Mouse (Mus musculus) megakaryocyte, embryonic 14.5 days (primary cell): ENCODE measurements around the gene Sbf2. TPM values are rescaled to one million over a fixed set of nuclear protein-coding genes. Genes with fewer than 3 reads are reported as not detected.

ENCODE experiments used
- H3K27me3 ChIP-seq: replicated peaks from 2 replicates; pipeline ENCODE3; 2012; ENCODE audit warnings: inconsistent platforms
- H3K36me3 ChIP-seq: replicated peaks from 2 replicates; pipeline ENCODE3; 2012; ENCODE audit warnings: low read length, inconsistent platforms, mixed read lengths
- H3K4me1 ChIP-seq: 2 replicates; pipeline ENCODE4 v1.6.1; 2012; ENCODE audit warnings: inconsistent platforms
- H3K4me3 ChIP-seq: replicated peaks from 2 replicates; pipeline ENCODE3; 2012; ENCODE audit warnings: moderate library complexity, mild to moderate bottlenecking, inconsistent platforms
- H3K9me3 ChIP-seq: 2 replicates; pipeline ENCODE4 v1.6.1; 2012; ENCODE audit warnings: inconsistent platforms
- FLI1 ChIP-seq: IDR thresholded peaks from 2 replicates; pipeline ENCODE4 v1.6.1; 2012; ENCODE audit warnings: low read length, inconsistent platforms, mixed read lengths
- GATA1 ChIP-seq: IDR thresholded peaks from 3 replicates; pipeline ENCODE4 v1.6.1; 2012; ENCODE audit warnings: mixed read lengths, low read length, inconsistent platforms, borderline replicate concordance
- polyA plus RNA-seq: library from polyadenylated mRNA; stranded (reverse); fragments of >175 nt; gene quantifications from 2 replicates; pipeline ENCODE4 v1.2.3, GENCODE M21; 2012; ENCODE audit warnings: low replicate concordance; ENCODE audit not compliant: insufficient read depth

The Sbf2 gene
- polyA plus RNA-seq, 1 experiment, result 0.55 TPM

GRCm38 (mm10) chr7:110298739-110299410 lies 315.8 kb downstream of the Sbf2 start:
- no peak overlapping the region for H3K4me3 ChIP-seq
- peaks cover 12% of the 10 kb centered on the region for H3K9me3 ChIP-seq
- TF ChIP-seq FLI1, result no peak
- peaks cover 11% of the 10 kb centered on the region for H3K4me1 ChIP-seq
- H3K27me3 ChIP-seq, result peaks cover 85% of the 10 kb centered on the region
- H3K36me3 ChIP-seq, result no peaks in the 10 kb centered on the region

- TF ChIP-seq GATA1 (no peak), FLI1 (no peak)
Observed at GRCm38 (mm10) chr7:110298090-110298489, 316.6 kb downstream of the Sbf2 start.

GRCm38 (mm10) chr7:110297611-110298010 lies 317.1 kb downstream of the Sbf2 start:
- Histone ChIP-seq H3K9me3 (peaks cover 19% of the 10 kb centered on the region), H3K4me1 (peaks cover 11% of the 10 kb centered on the region), H3K27me3 (peaks cover 79% of the 10 kb centered on the region), H3K4me3 (no peak overlapping the region), H3K36me3 (no peaks in the 10 kb centered on the region)
- TF ChIP-seq FLI1, result no peak
- TF ChIP-seq GATA1, result no peak

More at GRCm38 (mm10) chr7:110298090-110298489, 316.6 kb downstream of the Sbf2 start:
- H3K36me3 ChIP-seq, result no peaks in the 10 kb centered on the region
- no peak overlapping the region for H3K4me3 ChIP-seq
- peaks cover 79% of the 10 kb centered on the region for H3K27me3 ChIP-seq
- peaks cover 14% of the 10 kb centered on the region for H3K9me3 ChIP-seq
- peaks cover 11% of the 10 kb centered on the region for H3K4me1 ChIP-seq

GRCm38 (mm10) chr7:110296889-110297603 lies 317.7 kb downstream of the Sbf2 start:
- Histone ChIP-seq H3K4me1 (peaks cover 11% of the 10 kb centered on the region), H3K27me3 (peaks cover 81% of the 10 kb centered on the region), H3K4me3 (no peak overlapping the region), H3K36me3 (no peaks in the 10 kb centered on the region), H3K9me3 (peaks cover 25% of the 10 kb centered on the region)
- TF ChIP-seq GATA1 (no peak), FLI1 (no peak)

GRCm38 (mm10) chr7:110289647-110290046 lies 325.1 kb downstream of the Sbf2 start:
- TF ChIP-seq FLI1 (no peak), GATA1 (no peak)
- peaks cover 13% of the 10 kb centered on the region for H3K36me3 ChIP-seq
- peaks cover 25% of the 10 kb centered on the region for H3K9me3 ChIP-seq
- no peak overlapping the region for H3K4me3 ChIP-seq
- peaks cover 55% of the 10 kb centered on the region for H3K27me3 ChIP-seq
- H3K4me1 ChIP-seq, result peaks cover 43% of the 10 kb centered on the region

- peaks cover 48% of the 10 kb centered on the region for H3K4me1 ChIP-seq
- peaks cover 21% of the 10 kb centered on the region for H3K9me3 ChIP-seq
- H3K36me3 ChIP-seq, result peaks cover 15% of the 10 kb centered on the region
- peaks cover 51% of the 10 kb centered on the region for H3K27me3 ChIP-seq
- TF ChIP-seq GATA1 (no peak), FLI1 (no peak)
- H3K4me3 ChIP-seq, result no peak overlapping the region
Observed at GRCm38 (mm10) chr7:110288731-110289191, 326.0 kb downstream of the Sbf2 start.

DNA sequence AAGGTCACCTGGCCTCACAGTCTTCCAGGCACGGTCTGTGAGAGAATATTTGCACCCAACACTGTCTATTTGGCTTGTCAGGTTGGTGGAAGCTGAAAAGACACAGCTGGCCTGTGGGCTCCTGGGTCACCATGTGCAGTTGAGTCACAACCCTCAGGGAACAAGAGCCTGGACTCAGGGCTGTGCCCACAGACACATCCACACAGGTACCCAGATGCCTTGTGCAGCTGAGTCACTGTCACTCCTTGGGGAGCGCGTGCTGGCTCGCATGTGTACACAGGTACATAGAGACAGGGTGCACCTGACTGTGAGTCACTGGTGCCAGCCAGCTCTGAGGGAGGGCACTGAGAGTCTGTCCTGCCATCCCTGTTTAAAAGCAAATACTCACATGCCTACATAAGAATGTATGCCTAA lies 326.5 kb downstream of the Sbf2 start:
- peaks cover 50% of the 10 kb centered on the region for H3K27me3 ChIP-seq
- H3K4me1 ChIP-seq, result peaks cover 53% of the 10 kb centered on the region
- TF ChIP-seq FLI1, result no peak
- no peak for TF ChIP-seq GATA1
- H3K9me3 ChIP-seq, result peaks cover 20% of the 10 kb centered on the region
- peaks cover 15% of the 10 kb centered on the region for H3K36me3 ChIP-seq
- peak overlapping the region; percentile 38 for H3K4me3 ChIP-seq

DNA sequence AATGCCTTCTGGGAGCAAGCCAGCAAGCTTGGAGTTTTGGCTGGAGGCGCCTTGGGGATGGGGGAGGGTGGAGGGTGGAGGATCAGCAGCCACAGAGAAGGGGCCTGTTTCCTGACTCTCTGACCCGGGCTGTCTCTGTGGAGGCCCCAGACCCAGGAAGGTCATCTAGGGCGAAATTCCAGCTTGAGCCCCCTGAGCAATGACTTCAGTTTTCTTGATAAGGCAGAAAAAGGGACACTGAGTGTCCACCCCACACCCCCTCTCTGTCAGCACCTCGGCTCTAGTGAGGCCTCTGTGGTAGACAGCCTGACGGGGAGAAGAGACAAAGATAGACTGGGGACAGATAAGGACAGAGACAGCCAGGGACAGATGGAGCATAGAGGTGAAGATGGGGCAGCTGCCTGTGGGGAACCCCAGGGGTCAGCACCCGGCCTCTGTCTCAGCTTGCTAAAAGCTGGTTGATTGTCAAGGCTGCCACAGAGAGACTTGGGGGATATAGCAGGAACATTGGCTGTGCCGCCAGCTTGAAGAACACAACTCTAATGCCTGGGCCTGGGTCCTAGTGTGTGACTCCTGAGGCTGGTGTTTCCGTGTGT lies 327.1 kb downstream of the Sbf2 start:
- Histone ChIP-seq H3K9me3 (peaks cover 14% of the 10 kb centered on the region), H3K27me3 (peaks cover 45% of the 10 kb centered on the region), H3K4me3 (no peak overlapping the region), H3K36me3 (peaks cover 20% of the 10 kb centered on the region), H3K4me1 (peaks cover 58% of the 10 kb centered on the region)
- no peak for TF ChIP-seq GATA1
- TF ChIP-seq FLI1, result no peak

GRCm38 (mm10) chr7:110286838-110287475 lies 327.8 kb downstream of the Sbf2 start:
- peaks cover 8% of the 10 kb centered on the region for H3K9me3 ChIP-seq
- no peak for TF ChIP-seq FLI1
- TF ChIP-seq GATA1, result no peak
- peaks cover 24% of the 10 kb centered on the region for H3K36me3 ChIP-seq
- no peak overlapping the region for H3K4me3 ChIP-seq
- H3K27me3 ChIP-seq, result peaks cover 40% of the 10 kb centered on the region
- peaks cover 62% of the 10 kb centered on the region for H3K4me1 ChIP-seq
